9 mouse cellular contexts compared by ENCODE assay signal in genomic region chr7:89370917-89371316, GRCm38 (mm10). TPM values are rescaled to one million over a fixed set of nuclear protein-coding genes. Genes with fewer than 3 reads are reported as not detected.
DNase-seq lines count a peak whose midpoint lies in the region; ATAC-seq lines count a peak whose summit lies in the region.
"Had no signal": no experiment of that assay in that cellular context is flagged by ENCODE, and none has a peak within 500 bp of the region (broad histone marks: within the 10 kb centered on the region; RNA-seq: fewer than 3 reads in every experiment).

No protein-coding gene starts in this region.

- H3K27ac ChIP-seq in hindbrain, embryonic 16.5 days (ENCODE audit: low read depth, low read length) = no peak overlapping the region

- peak; percentile 16 for DNase-seq in gastrocnemius, postnatal 14 days
- no peak for DNase-seq in gastrocnemius, postnatal 10 days
- DNase-seq in B cell, adult 2 months = peak; percentile 40 to 42
- peak; percentile 12 for DNase-seq in adrenal gland, postnatal 25 days
- DNase-seq in heart, postnatal 10 days = peak; percentile 70 to 73
- DNase-seq in layer of hippocampus, postnatal 10 days (ENCODE audit: low spot score in 2 of 2) = peak; percentile 11 to 47
- peak; percentile 8 for DNase-seq in retina, postnatal 7 days (ENCODE audit: low read depth, low spot score)

- no peak overlapping the region for H3K4me2 ChIP-seq in hindbrain, embryonic 16.5 days (ENCODE audit: low read length)

- intact Hi-C loops in gastrocnemius, postnatal 14 days (cut with DNase I; ENCODE audit: low total_unique reads) = no loop called here
- intact Hi-C loops in heart, postnatal 10 days (cut with DNase I) = loop anchor here (1.0 kb wide), 1 partner anchor 47 kb away; no protein-coding TSS in a partner anchor

- no peaks in the 10 kb centered on the region for H3K36me3 ChIP-seq in hindbrain, embryonic 16.5 days (ENCODE audit: control insufficient read depth, insufficient read depth, low read length)

- no peaks in the 10 kb centered on the region for H3K9me3 ChIP-seq in hindbrain, embryonic 16.5 days (ENCODE audit: control insufficient read depth, low read length)

- H3K9ac ChIP-seq in hindbrain, embryonic 16.5 days (ENCODE audit: low read depth, low read length) = no peak overlapping the region

- no peaks in the 10 kb centered on the region for H3K27me3 ChIP-seq in hindbrain, embryonic 16.5 days (replicated peaks; ENCODE audit: control insufficient read depth, insufficient read depth, low read length)

- H3K4me1 ChIP-seq in hindbrain, embryonic 16.5 days (ENCODE audit: control insufficient read depth, insufficient read depth, low read depth, low read length) = no peaks in the 10 kb centered on the region

- no peak for ATAC-seq in hindbrain, embryonic 16.5 days

- no peak overlapping the region for H3K4me3 ChIP-seq in hindbrain, embryonic 16.5 days (ENCODE audit: low read length)
- H3K4me3 ChIP-seq: myocyte had no signal

- WGBS in hindbrain, embryonic 16.5 days = 48% methylated on average over 1 of the region's 1 CpGs

RNA-seq across cellular contexts. Expression of gene Tmem135, which starts 33.1 kb away (rescaled TPM):
- total RNA-seq in gastrocnemius, postnatal 14 days (2021) = 10 to 100 TPM; 20.0 to 21.1 TPM
- total RNA-seq in gastrocnemius, postnatal 10 days (2021) = 10 to 100 TPM; 20.4 to 24.6 TPM
- 113 and 135 TPM in 2 replicates for total RNA-seq in adrenal gland, postnatal 25 days (2021)
- total RNA-seq in heart, postnatal 10 days (2021) = 10 to 100 TPM; 54.0 to 60.8 TPM
- 10 to 100 TPM; 72.2 to 84.4 TPM for total RNA-seq in layer of hippocampus, postnatal 10 days (2021)
- polyA plus RNA-seq in hindbrain, embryonic 16.5 days (2015; fragmentation: Nextera tagmentation; extraction: Ambion mirVana) = 29.4 and 34.3 TPM in 2 replicates

RNA-seq across cellular contexts. Expression of gene Fzd4, which starts 33.2 kb away (rescaled TPM):
- total RNA-seq in gastrocnemius, postnatal 14 days (2021) = 10 to 100 TPM; 28.6 to 37.6 TPM
- total RNA-seq in gastrocnemius, postnatal 10 days (2021) = 10 to 100 TPM; 36.5 to 37.7 TPM
- total RNA-seq in adrenal gland, postnatal 25 days (2021) = 28.5 and 36.0 TPM in 2 replicates
- 10 to 100 TPM; 46.3 to 49.3 TPM for total RNA-seq in heart, postnatal 10 days (2021)
- total RNA-seq in layer of hippocampus, postnatal 10 days (2021) = 1 to 10 TPM; 7.9 to 8.2 TPM
- polyA plus RNA-seq in hindbrain, embryonic 16.5 days (2015; fragmentation: Nextera tagmentation; extraction: Ambion mirVana) = 2.1 and 2.6 TPM in 2 replicates
